Mouse (Mus musculus): ENCODE measurements around the gene Lrmp. TPM values are rescaled to one million over a fixed set of nuclear protein-coding genes. Genes with fewer than 3 reads are reported as not detected.

Gene Lrmp
- polyA plus RNA-seq, 1 experiment from 2014 or later = 26.3 TPM

- ATAC-seq (replicated peaks; ENCODE audit: extremely low read depth, insufficient read depth, low FRiP score) = no peak
- no peak overlapping the region for H3K9ac ChIP-seq (ENCODE audit: low read length)
- H3K27me3 ChIP-seq (ENCODE audit: control insufficient read depth, insufficient read depth, low read length) = no peaks in the 10 kb centered on the region
- H3K4me1 ChIP-seq (ENCODE audit: control insufficient read depth, insufficient read depth, low read length) = peaks cover 10% of the 10 kb centered on the region
- no peak overlapping the region for H3K4me3 ChIP-seq (ENCODE audit: low read length)
- no peak overlapping the region for H3K27ac ChIP-seq (ENCODE audit: low read length)
- peaks cover 8% of the 10 kb centered on the region for H3K36me3 ChIP-seq (ENCODE audit: control insufficient read depth, insufficient read depth)
- no peaks in the 10 kb centered on the region for H3K9me3 ChIP-seq (replicated peaks; ENCODE audit: control insufficient read depth, low read length)
- WGBS = 88% methylated on average over 3 of the region's 3 CpGs
- no peak overlapping the region for H3K4me2 ChIP-seq (ENCODE audit: low read depth, low read length)
These were observed 100.4 kb downstream of the Lrmp start for GRCm38 (mm10) chr6:145215826-145216225.

GRCm38 (mm10) chr6:145224246-145224645, 108.8 kb downstream of the Lrmp start:
- no peak overlapping the region for H3K27ac ChIP-seq (ENCODE audit: low read length)
- no peak for ATAC-seq (replicated peaks; ENCODE audit: extremely low read depth, insufficient read depth, low FRiP score)
- no peaks in the 10 kb centered on the region for H3K4me1 ChIP-seq (ENCODE audit: control insufficient read depth, insufficient read depth, low read length)
- no peaks in the 10 kb centered on the region for H3K27me3 ChIP-seq (ENCODE audit: control insufficient read depth, insufficient read depth, low read length)
- peaks cover 9% of the 10 kb centered on the region for H3K36me3 ChIP-seq (ENCODE audit: control insufficient read depth, insufficient read depth)
- H3K9ac ChIP-seq (ENCODE audit: low read length) = no peak overlapping the region
- no peaks in the 10 kb centered on the region for H3K9me3 ChIP-seq (replicated peaks; ENCODE audit: control insufficient read depth, low read length)
- WGBS = 87% methylated on average over 6 of the region's 6 CpGs
- no peak overlapping the region for H3K4me2 ChIP-seq (ENCODE audit: low read depth, low read length)
- H3K4me3 ChIP-seq (ENCODE audit: low read length) = no peak overlapping the region

Other genes starting within 250 kb of the Lrmp start
- 3.6 and 6.9 TPM in 2 replicates for gene Bcat1, start 39.5 kb upstream of the Lrmp start, polyA plus RNA-seq (2015; fragmentation: Nextera tagmentation; extraction: Ambion mirVana)
- gene Casc1, start 95.4 kb downstream of the Lrmp start, polyA plus RNA-seq (2015; fragmentation: Nextera tagmentation; extraction: Ambion mirVana) = 0.53 and 0.74 TPM in 2 replicates
- gene Etfrf1, start 95.5 kb downstream of the Lrmp start, polyA plus RNA-seq (2015; fragmentation: Nextera tagmentation; extraction: Ambion mirVana) = 58.1 and 62.0 TPM in 2 replicates
- gene Kras, start 134.6 kb downstream of the Lrmp start, polyA plus RNA-seq (2015; fragmentation: Nextera tagmentation; extraction: Ambion mirVana) = 44.1 and 45.4 TPM in 2 replicates